Mouse (Mus musculus) C3H10T1/2 (cell line): ENCODE data around the gene Zfp710. TPM values are rescaled to one million over a fixed set of nuclear protein-coding genes. Genes with fewer than 3 reads are reported as not detected.

Experiments
- polyA plus RNA-seq, 2 experiments: library from polyadenylated mRNA; unstranded; fragments of >200 nt; fragmentation: generic; extraction: Trizol; gene quantifications; one replicate each; pipeline ENCODE4 v1.2.1; 2012; ENCODE audit warnings: missing spikeins in 2 of 2

Gene Zfp710
- polyA plus RNA-seq = 1 to 10 TPM; 2.2 to 8.9 TPM

DNA sequence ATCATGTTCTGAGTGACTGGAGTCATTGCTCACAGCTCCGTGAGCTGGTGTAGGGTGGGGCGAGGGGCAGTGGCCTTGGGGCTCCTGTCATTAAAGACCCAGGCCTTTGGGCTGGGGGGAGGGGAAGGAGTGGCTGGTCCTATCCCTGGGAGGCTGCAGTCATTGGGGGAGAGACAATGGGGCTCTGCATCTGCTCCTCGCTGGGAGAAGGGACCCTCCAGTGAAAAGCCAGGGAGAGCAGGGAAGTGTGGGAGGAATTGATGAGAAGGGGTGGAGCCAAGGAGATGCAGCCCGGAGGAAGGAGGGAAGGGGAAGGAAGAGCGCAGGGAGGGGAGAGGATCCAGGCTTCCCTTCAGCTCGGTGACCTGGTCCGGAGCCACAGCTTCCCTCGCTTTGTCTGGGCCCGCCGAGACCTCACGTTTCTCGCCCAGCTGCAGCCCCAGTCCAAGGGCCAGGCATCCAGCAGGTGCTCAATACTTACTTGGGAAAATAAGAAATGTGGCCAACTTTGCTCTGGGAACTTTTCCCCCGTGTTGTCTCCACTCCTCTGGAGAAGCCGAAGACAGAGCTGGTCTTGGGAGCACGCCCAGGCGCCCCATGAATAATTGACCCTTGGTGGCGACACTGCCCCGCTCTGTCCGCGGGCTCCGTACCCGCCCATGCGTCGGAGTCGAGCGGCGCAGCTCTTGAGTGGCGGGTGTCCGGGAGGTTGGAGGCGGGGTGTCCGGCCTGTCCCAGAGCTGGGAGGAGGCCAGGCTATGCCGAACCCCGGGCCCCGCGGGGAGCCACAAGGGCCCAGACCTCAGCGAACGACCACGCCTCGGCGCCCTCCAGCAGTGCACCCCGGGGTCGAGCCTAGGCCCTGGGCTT is at the start of gene Zfp710:
Zfp710 (plus strand) TSS at position 294 of the 870 bp plus-strand sequence.

GRCm38 (mm10) chr7:80115224-80115590 is 90.6 kb downstream of the Zfp710 start, which contains the start of gene Idh2:
Gene Idh2 (minus strand): TSS chr7:80115392.

Other genes starting within 250 kb of the Zfp710 start
- under 1 TPM in 1 of 2 experiments, not detected in 1; 0.12 TPM for gene Mesp1, start 231.0 kb upstream of the Zfp710 start, polyA plus RNA-seq
- under 1 TPM; 0.02 TPM for gene Mesp2, start 214.1 kb upstream of the Zfp710 start, polyA plus RNA-seq
- 100 to 1,000 TPM in 1 of 2 experiments, 1 to 10 TPM in 1; 7.7 to 268 TPM for gene Anpep, start 163.8 kb upstream of the Zfp710 start, polyA plus RNA-seq
- 10 to 100 TPM in 1 of 2 experiments, 1 to 10 TPM in 1; 9.4 to 19.4 TPM for gene Ap3s2, start 104.2 kb upstream of the Zfp710 start, polyA plus RNA-seq
- gene Arpin, start 89.5 kb upstream of the Zfp710 start, polyA plus RNA-seq = 10 to 100 TPM; 41.2 to 52.3 TPM
- gene Idh2, start 90.6 kb downstream of the Zfp710 start, polyA plus RNA-seq = 100 to 1,000 TPM; 125 to 228 TPM
- 10 to 100 TPM in 1 of 2 experiments, 1 to 10 TPM in 1; 3.0 to 16.2 TPM for gene Sema4b, start 162.0 kb downstream of the Zfp710 start, polyA plus RNA-seq
- gene Cib1, start 208.0 kb downstream of the Zfp710 start, polyA plus RNA-seq = 100 to 1,000 TPM in 1 of 2 experiments, 10 to 100 TPM in 1; 74.6 to 126 TPM
- under 1 TPM; 0.25 to 0.87 TPM for gene Gdpgp1, start 208.1 kb downstream of the Zfp710 start, polyA plus RNA-seq
- gene Ttll13, start 221.6 kb downstream of the Zfp710 start, polyA plus RNA-seq = under 1 TPM; 0.02 to 0.85 TPM
- 10 to 100 TPM in 1 of 2 experiments, 1 to 10 TPM in 1; 8.6 to 32.7 TPM for gene Ngrn, start 236.4 kb downstream of the Zfp710 start, polyA plus RNA-seq
- 1 to 10 TPM in 1 of 2 experiments, under 1 TPM in 1; 0.70 to 6.3 TPM for gene Vps33b, start 244.8 kb downstream of the Zfp710 start, polyA plus RNA-seq